Mouse (Mus musculus): Measurements from ENCODE around the gene Clpb.

DNA sequence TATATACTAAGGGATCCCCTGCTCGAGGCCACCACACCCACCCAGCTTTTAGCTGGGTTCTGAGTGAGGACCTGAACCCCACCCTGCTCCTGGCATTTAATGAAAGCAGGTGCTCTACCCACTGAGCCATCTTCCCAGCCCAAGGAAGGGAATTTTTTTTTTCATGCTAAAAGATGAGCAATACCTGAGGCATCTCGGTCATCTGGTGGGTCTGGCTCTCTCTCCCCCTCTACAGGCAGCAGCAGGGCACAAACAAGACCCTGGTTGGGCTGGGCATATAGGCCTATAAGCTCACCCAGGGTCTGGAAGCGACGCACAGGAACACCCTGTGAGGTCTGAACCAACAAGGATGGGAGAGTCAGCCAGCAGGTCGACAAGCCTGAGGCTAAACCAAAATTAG is 169.9 kb downstream of the Clpb start:
- TF ChIP-seq CTCF (IDR thresholded peaks at IDR 0.05; ENCODE audit: control insufficient read depth, insufficient read depth, low read length) (no peak), POLR2A (IDR thresholded peaks at IDR 0.05; ENCODE audit: borderline replicate concordance, control insufficient read depth, low read depth, low read length) (no peak)

Data from bone marrow, adult 2 months (tissue).